Mouse (Mus musculus) small intestine, adult 2 months (tissue): Measurements from ENCODE around the gene Rasal2. TPM values are rescaled to one million over a fixed set of nuclear protein-coding genes. Genes with fewer than 3 reads are reported as not detected.

Experiments
- H3K27ac ChIP-seq: fragments of 200-500 bp; 2 replicates; pipeline ENCODE4 v1.5.1; 2012; ENCODE audit warnings: low read depth, low read length, control low read depth, inconsistent platforms; ENCODE audit not compliant: insufficient read depth
- H3K27me3 ChIP-seq: fragments of 200-500 bp; 2 replicates; pipeline ENCODE4 v1.6.1; 2012; ENCODE audit warnings: mild to moderate bottlenecking, moderate library complexity, low read length, inconsistent platforms; ENCODE audit not compliant: control insufficient read depth, insufficient read depth
- H3K36me3 ChIP-seq: fragments of 200-500 bp; 2 replicates; pipeline ENCODE4 v1.6.1; 2012; ENCODE audit warnings: mild to moderate bottlenecking, low read length, control low read depth, inconsistent platforms; ENCODE audit not compliant: control insufficient read depth, insufficient read depth
- H3K4me1 ChIP-seq: fragments of 200-500 bp; 2 replicates; pipeline ENCODE4 v1.6.1; 2012; ENCODE audit warnings: low read length, inconsistent platforms, mixed read lengths; ENCODE audit not compliant: control insufficient read depth, insufficient read depth, insufficient read length
- H3K4me3 ChIP-seq: fragments of 200-500 bp; 2 replicates; pipeline ENCODE4 v1.5.1; 2012; ENCODE audit warnings: low read depth, mild to moderate bottlenecking, control low read depth, inconsistent platforms, low read length, moderate library complexity
- CTCF ChIP-seq: fragments of 200-500 bp; IDR thresholded peaks from 2 replicates; pipeline ENCODE4 v1.5.1; 2012; ENCODE audit warnings: low read depth, mild to moderate bottlenecking, control low read depth, inconsistent platforms, low read length, moderate library complexity, mixed read lengths; ENCODE audit not compliant: insufficient replicate concordance, insufficient read length; ENCODE audit errors: extremely low read depth
- POLR2A ChIP-seq: fragments of 200-500 bp; IDR thresholded peaks from 2 replicates; pipeline ENCODE4 v1.6.1; 2012; ENCODE audit warnings: low read depth, mild to moderate bottlenecking, control low read depth, inconsistent platforms, low read length, moderate library complexity
- whole genome bisulfite sequencing: fragments of 180-500 bp; shearing (Covaris S2); methylation state at CpG from one replicate; pipeline ENCODE4 v1.1.7; 2018; 5-methylcytosine and 5-hydroxymethylcytosine counted together
- polyA plus RNA-seq: library from polyadenylated mRNA; depleted of rRNA; stranded (reverse); fragments of >200 nt; gene quantifications from 2 replicates; pipeline ENCODE4 v1.2.3, GENCODE M21; 2012

Rasal2 gene
- polyA plus RNA-seq, 1 experiment, result 1.4 TPM

DNA sequence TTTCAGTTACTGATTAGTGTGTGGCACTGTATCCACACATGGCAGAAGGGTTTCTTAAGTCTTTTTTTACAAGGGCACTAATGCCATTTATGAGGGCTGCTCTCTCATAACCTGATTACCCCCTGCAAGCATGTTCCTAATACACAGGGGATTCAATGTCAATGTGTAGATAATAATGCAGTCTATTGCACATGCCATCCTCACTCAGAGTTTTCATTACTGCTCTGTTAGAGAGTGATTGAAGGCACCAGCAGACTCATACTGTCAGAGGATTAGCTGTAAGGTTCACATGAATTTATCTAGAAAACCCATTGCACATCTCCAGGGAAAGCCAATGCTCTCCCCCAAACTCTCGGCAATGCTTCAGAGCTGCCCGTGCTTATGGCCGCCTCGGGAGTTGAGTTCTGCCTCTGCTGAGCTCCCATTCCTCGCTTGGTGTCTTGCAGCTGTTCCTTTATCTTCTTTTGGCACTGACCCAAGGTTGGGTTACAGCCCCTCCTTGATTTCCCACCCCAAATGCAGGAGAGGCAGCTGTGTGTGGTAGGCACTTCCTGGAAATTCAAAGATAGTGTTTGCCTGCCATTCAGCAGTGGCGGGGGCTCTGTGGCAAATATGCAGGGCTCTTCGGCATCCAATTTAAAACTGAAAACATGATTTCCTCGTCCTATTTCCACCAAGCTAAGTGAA is 13.5 kb upstream of the Rasal2 start:
- Histone ChIP-seq H3K36me3 (no peaks in the 10 kb centered on the region), H3K27me3 (peaks cover 2% of the 10 kb centered on the region; the same call in 1 of the 2 replicates), H3K4me3 (no peak overlapping the region), H3K27ac (no peak overlapping the region), H3K4me1 (no peaks in the 10 kb centered on the region)
- 17% methylated on average over 8 of the region's 8 CpGs for WGBS
- TF ChIP-seq CTCF (no peak), POLR2A (no peak)

- Histone ChIP-seq H3K36me3 (no peaks in the 10 kb centered on the region), H3K4me1 (peaks cover 4% of the 10 kb centered on the region; the same call in 1 of the 2 replicates), H3K27ac (0 out of 2 replicates have a peak overlapping the region, but pooled peaks have one; percentile 38), H3K4me3 (no peak overlapping the region), H3K27me3 (no peaks in the 10 kb centered on the region)
- no peak for TF ChIP-seq POLR2A
- WGBS, result 72% methylated on average over 7 of the region's 7 CpGs
These were observed 5.5 kb upstream of the Rasal2 start for GRCm38 (mm10) chr1:157417861-157418260.

DNA sequence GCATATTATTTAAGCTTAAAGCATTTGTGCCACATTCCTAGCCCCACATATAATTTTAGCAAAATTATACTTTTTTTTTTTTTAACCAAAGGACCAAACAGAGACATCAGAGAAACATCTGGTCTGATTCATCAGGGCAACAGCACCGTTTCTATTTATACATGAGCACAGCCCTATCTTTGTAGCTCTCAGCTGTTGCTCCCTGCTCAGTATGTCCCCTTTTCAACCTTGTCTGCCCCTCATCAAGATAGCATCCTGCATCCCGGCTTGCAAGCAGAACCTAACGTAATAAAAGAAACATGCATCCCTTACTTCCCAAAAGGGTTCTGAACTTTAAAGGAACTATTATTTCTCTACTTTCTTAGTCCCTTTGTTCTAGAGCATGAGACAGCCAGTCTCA is 5.0 kb upstream of the Rasal2 start:
- Histone ChIP-seq H3K4me3 (no peak overlapping the region), H3K27me3 (no peaks in the 10 kb centered on the region), H3K36me3 (no peaks in the 10 kb centered on the region), H3K27ac (0 out of 2 replicates have a peak overlapping the region, but pooled peaks have one; percentile 38), H3K4me1 (peaks cover 4% of the 10 kb centered on the region; the same call in 1 of the 2 replicates)
- 73% methylated on average over 3 of the region's 3 CpGs for WGBS
- no peak for TF ChIP-seq POLR2A
- TF ChIP-seq CTCF, result no peak

DNA sequence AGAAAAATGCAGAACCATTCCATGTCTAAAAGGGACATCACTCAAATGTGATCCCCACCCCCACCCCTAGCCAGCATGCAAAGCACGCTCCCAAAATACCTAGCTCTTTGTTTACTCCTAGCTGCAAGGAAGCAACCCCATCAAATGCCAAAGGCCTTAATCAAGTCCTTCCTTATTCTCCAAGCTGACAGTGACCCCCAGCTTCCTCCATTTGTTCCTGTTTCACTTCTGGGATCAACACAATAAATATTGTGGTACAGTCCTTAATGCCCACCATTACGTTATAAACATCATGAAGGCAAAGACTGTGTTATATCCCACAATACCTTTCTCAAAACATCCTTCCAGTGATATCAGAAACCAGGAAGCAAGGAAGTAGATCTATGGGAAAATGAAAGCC is 4.2 kb upstream of the Rasal2 start:
- no peaks in the 10 kb centered on the region for H3K36me3 ChIP-seq
- no peaks in the 10 kb centered on the region for H3K27me3 ChIP-seq
- H3K4me1 ChIP-seq, result peaks cover 4% of the 10 kb centered on the region; the same call in 1 of the 2 replicates
- 85% methylated on average over 2 of the region's 2 CpGs for WGBS
- no peak overlapping the region for H3K4me3 ChIP-seq
- H3K27ac ChIP-seq, result no peak overlapping the region
- TF ChIP-seq CTCF (no peak), POLR2A (no peak)

DNA sequence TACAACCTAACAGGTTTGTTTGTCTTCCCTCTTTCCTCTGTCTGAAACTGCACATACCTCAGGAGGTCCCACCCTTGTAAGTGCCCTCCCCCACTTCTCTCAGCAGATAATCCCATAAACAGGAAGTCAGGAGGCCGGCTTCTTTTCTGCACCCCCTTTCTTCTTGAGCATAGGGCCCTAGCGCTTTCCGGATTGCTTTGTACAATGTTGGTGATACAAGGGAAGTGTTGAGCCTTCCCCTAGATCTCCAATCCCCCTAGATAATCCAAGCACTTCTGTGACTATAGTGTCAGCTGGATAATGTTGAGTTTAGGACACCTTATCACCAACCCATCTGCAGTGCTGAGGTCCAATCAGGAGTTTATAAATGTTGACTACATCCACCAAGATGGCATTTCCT is 3.4 kb upstream of the Rasal2 start:
- no peak for TF ChIP-seq CTCF
- no peak for TF ChIP-seq POLR2A
- H3K4me1 ChIP-seq, result peaks cover 4% of the 10 kb centered on the region; the same call in 1 of the 2 replicates
- no peaks in the 10 kb centered on the region for H3K27me3 ChIP-seq
- H3K36me3 ChIP-seq, result no peaks in the 10 kb centered on the region
- WGBS, result 76% methylated on average over 3 of the region's 3 CpGs
- no peak overlapping the region for H3K4me3 ChIP-seq
- H3K27ac ChIP-seq, result no peak overlapping the region

- no peak for TF ChIP-seq CTCF
- no peak for TF ChIP-seq POLR2A
- no peaks in the 10 kb centered on the region for H3K36me3 ChIP-seq
- peaks cover 4% of the 10 kb centered on the region; the same call in 1 of the 2 replicates for H3K4me1 ChIP-seq
- peak overlapping the region; percentile 96 for H3K4me3 ChIP-seq
- peak overlapping the region; percentile 70 for H3K27ac ChIP-seq
- WGBS, result 2% methylated on average over 85 of the region's 85 CpGs
- no peaks in the 10 kb centered on the region for H3K27me3 ChIP-seq
These were observed 549 bp downstream of the Rasal2 start for GRCm38 (mm10) chr1:157411711-157412380.

GRCm38 (mm10) chr1:157411341-157411710 is 1.1 kb downstream of the Rasal2 start:
- TF ChIP-seq CTCF (no peak), POLR2A (no peak)
- H3K4me1 ChIP-seq, result peaks cover under 1% of the 10 kb centered on the region; the same call in 1 of the 2 replicates
- H3K27me3 ChIP-seq, result no peaks in the 10 kb centered on the region
- no peak overlapping the region for H3K27ac ChIP-seq
- no peaks in the 10 kb centered on the region for H3K36me3 ChIP-seq
- H3K4me3 ChIP-seq, result peak overlapping the region; percentile 96
- WGBS, result 3% methylated on average over 4 of the region's 4 CpGs
